ENCODE assay signal across 29 mouse cellular contexts in the genomic region with DNA sequence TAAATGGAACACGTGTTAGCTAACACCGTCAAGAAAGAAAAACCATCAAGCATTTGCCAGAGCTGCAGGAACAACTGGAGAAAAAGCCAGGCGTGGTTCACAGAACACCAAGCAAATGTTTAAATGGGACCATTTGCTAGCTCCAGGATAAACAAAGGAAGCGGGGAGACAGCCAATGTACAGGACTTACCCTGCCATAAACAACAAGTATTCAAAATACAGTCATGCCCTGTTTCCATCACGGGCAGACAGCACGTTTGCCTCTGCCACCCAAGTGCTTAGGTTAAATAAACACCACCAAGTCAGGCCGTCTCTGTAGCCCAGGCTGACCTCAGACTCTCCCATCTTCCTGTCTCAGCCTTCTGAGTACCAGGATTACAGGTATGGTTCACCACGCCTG. TPM values are rescaled to one million over a fixed set of nuclear protein-coding genes. Genes with fewer than 3 reads are reported as not detected.
DNase-seq lines count a peak whose midpoint lies in the region; ATAC-seq and TF ChIP-seq lines count a peak whose summit lies in the region.
"Had no signal": no experiment of that assay in that cellular context is flagged by ENCODE, and none has a peak within 500 bp of the region (broad histone marks: within the 10 kb centered on the region; RNA-seq: fewer than 3 reads in every experiment).

No protein-coding gene starts in this region.

- 48% methylated on average over 8 of the region's 8 CpGs for WGBS in kidney, adult 2 months
- 24% methylated on average over 8 of the region's 8 CpGs for WGBS in large intestine, adult 2 months
- WGBS in lung, embryonic 14.5 days = 35% methylated on average over 8 of the region's 8 CpGs
- WGBS in hindbrain, embryonic 16.5 days = 78% methylated on average over 8 of the region's 8 CpGs

- ATAC-seq in lung, embryonic 14.5 days (ENCODE audit: insufficient read depth) = no peak
- ATAC-seq in hindbrain, embryonic 16.5 days = no peak
- ATAC-seq: activated CD4-positive, CD25-positive, alpha-beta regulatory T cell, adult 4 months; forebrain, embryonic 14.5 days; midbrain, embryonic 15.5 days had no signal

- no peak overlapping the region for H3K4me3 ChIP-seq in kidney, adult 2 months (ENCODE audit: insufficient read depth, low read depth, low read length)
- no peak overlapping the region for H3K4me3 ChIP-seq in lung, embryonic 14.5 days (ENCODE audit: low read depth, low read length)
- H3K4me3 ChIP-seq in hindbrain, embryonic 16.5 days (ENCODE audit: low read length) = no peak overlapping the region
- H3K4me3 ChIP-seq: embryonic facial prominence, embryonic 12.5 days; heart, adult 2 months; hindbrain, embryonic 12.5 days; kidney, embryonic 15.5 days; midbrain, embryonic 15.5 days; neural tube, embryonic 15.5 days had no signal

- TF ChIP-seq CTCF in kidney, adult 2 months (conservative IDR thresholded peaks at IDR 0.05; ENCODE audit: insufficient read depth, insufficient read length, low read depth, low read length) = no peak
- no peak for TF ChIP-seq CTCF in lung, embryonic 14.5 days (IDR thresholded peaks at IDR 0.05; ENCODE audit: low read depth)

- H3K4me1 ChIP-seq in kidney, adult 2 months (ENCODE audit: control insufficient read depth, insufficient read depth, low read length) = no peaks in the 10 kb centered on the region
- H3K4me1 ChIP-seq in lung, embryonic 14.5 days (ENCODE audit: insufficient read depth) = no peaks in the 10 kb centered on the region
- no peaks in the 10 kb centered on the region; the same call in 1 of the 2 replicates for H3K4me1 ChIP-seq in hindbrain, embryonic 16.5 days (ENCODE audit: control insufficient read depth, insufficient read depth, low read depth, low read length)
- H3K4me1 ChIP-seq: hindbrain, embryonic 12.5 days; kidney, embryonic 15.5 days had no signal

- no peak for TF ChIP-seq POLR2A in kidney, adult 2 months (IDR thresholded peaks at IDR 0.05; ENCODE audit: low read depth, low read length)

- no peaks in the 10 kb centered on the region for H3K9me3 ChIP-seq in lung, embryonic 14.5 days (ENCODE audit: low read depth, low read length)
- H3K9me3 ChIP-seq in hindbrain, embryonic 16.5 days (ENCODE audit: control insufficient read depth, low read length) = no peaks in the 10 kb centered on the region
- H3K9me3 ChIP-seq: embryonic facial prominence, embryonic 12.5 days; hindbrain, embryonic 12.5 days; kidney, embryonic 15.5 days; midbrain, embryonic 15.5 days; neural tube, embryonic 15.5 days had no signal

- no peak overlapping the region for H3K9ac ChIP-seq in lung, embryonic 14.5 days
- H3K9ac ChIP-seq in hindbrain, embryonic 16.5 days (ENCODE audit: low read depth, low read length) = no peak overlapping the region
- H3K9ac ChIP-seq: embryonic facial prominence, embryonic 12.5 days; hindbrain, embryonic 12.5 days; kidney, embryonic 15.5 days; liver, embryonic 14.5 days; midbrain, embryonic 15.5 days; neural tube, embryonic 15.5 days had no signal

- no peak overlapping the region for H3K4me2 ChIP-seq in lung, embryonic 14.5 days
- no peak overlapping the region for H3K4me2 ChIP-seq in hindbrain, embryonic 16.5 days (ENCODE audit: low read length)
- H3K4me2 ChIP-seq: embryonic facial prominence, embryonic 12.5 days; hindbrain, embryonic 12.5 days; kidney, embryonic 15.5 days; midbrain, embryonic 15.5 days; neural tube, embryonic 15.5 days had no signal

- DNase-seq in kidney, adult 2 months = peak; percentile 9
- no peak for DNase-seq in kidney, postnatal 4 days
- DNase-seq in large intestine, adult 2 months (ENCODE audit: low read depth, low spot score) = peak; percentile 21
- DNase-seq in lung, embryonic 14.5 days = peak; percentile 32
- DNase-seq in lung, postnatal 25 days (ENCODE audit: low spot score) = peak; percentile 65
- DNase-seq in cerebellum, postnatal 10 days = no peak
- DNase-seq: adrenal gland, adult 2 months; adrenal gland, postnatal 36 days; B cell, adult 2 months; cerebellum, adult 18-20 months; cerebellum, postnatal 36 days; gastrocnemius, postnatal 25 days; heart, adult 2 months; kidney, adult 11 months; kidney, postnatal 25 days; liver; retina, postnatal 1 day; right cerebral cortex, postnatal 14 days; thymus, postnatal 36 days had no signal

- no peak overlapping the region for H3K27ac ChIP-seq in kidney, adult 2 months (ENCODE audit: insufficient read depth, low read depth, low read length)
- H3K27ac ChIP-seq in lung, embryonic 14.5 days (ENCODE audit: low read depth) = no peak overlapping the region
- no peak overlapping the region for H3K27ac ChIP-seq in hindbrain, embryonic 16.5 days (ENCODE audit: low read depth, low read length)
- H3K27ac ChIP-seq: embryonic facial prominence, embryonic 12.5 days; heart, adult 2 months; hindbrain, embryonic 12.5 days; kidney, embryonic 15.5 days; liver, embryonic 14.5 days; macrophage; midbrain, embryonic 15.5 days; neural tube, embryonic 15.5 days had no signal

- no peaks in the 10 kb centered on the region for H3K27me3 ChIP-seq in kidney, adult 2 months (replicated peaks; ENCODE audit: control insufficient read depth, insufficient read depth, low read length)
- H3K27me3 ChIP-seq in lung, embryonic 14.5 days (ENCODE audit: insufficient read depth, low read length) = no peaks in the 10 kb centered on the region
- no peaks in the 10 kb centered on the region for H3K27me3 ChIP-seq in hindbrain, embryonic 16.5 days (replicated peaks; ENCODE audit: control insufficient read depth, insufficient read depth, low read length)
- H3K27me3 ChIP-seq: embryonic facial prominence, embryonic 12.5 days; hindbrain, embryonic 12.5 days; kidney, embryonic 15.5 days; midbrain, embryonic 15.5 days; neural tube, embryonic 15.5 days had no signal

- H3K36me3 ChIP-seq in kidney, adult 2 months (ENCODE audit: control insufficient read depth, insufficient read depth, low read length) = no peaks in the 10 kb centered on the region
- no peaks in the 10 kb centered on the region for H3K36me3 ChIP-seq in lung, embryonic 14.5 days (ENCODE audit: insufficient read depth)
- no peaks in the 10 kb centered on the region for H3K36me3 ChIP-seq in hindbrain, embryonic 16.5 days (ENCODE audit: control insufficient read depth, insufficient read depth, low read length)
- H3K36me3 ChIP-seq: embryonic facial prominence, embryonic 12.5 days; hindbrain, embryonic 12.5 days; kidney, embryonic 15.5 days; midbrain, embryonic 15.5 days; neural tube, embryonic 15.5 days had no signal

RNA-seq across cellular contexts. Expression of a gene that starts 35.1 kb away (rescaled TPM):
- 0.69 and 1.1 TPM in 2 replicates for polyA plus RNA-seq in kidney, adult 2 months (2012; rRNA removed)
- polyA plus RNA-seq in large intestine, adult 2 months (2012; rRNA removed) = 6.3 and 7.5 TPM in 2 replicates
- polyA plus RNA-seq in lung, embryonic 14.5 days (2014; fragmentation: Nextera tagmentation; extraction: Ambion mirVana) = not detected in 2 replicates
- 15.1 and 18.6 TPM in 2 replicates for polyA plus RNA-seq in hindbrain, embryonic 16.5 days (2015; fragmentation: Nextera tagmentation; extraction: Ambion mirVana)
- polyA plus RNA-seq: activated CD4-positive, CD25-positive, alpha-beta regulatory T cell, adult 4 months had no signal

RNA-seq across cellular contexts. Expression of a gene that starts 50.3 kb away (rescaled TPM):
- polyA plus RNA-seq in kidney, adult 2 months (2012; rRNA removed) = 20.2 and 24.6 TPM in 2 replicates
- polyA plus RNA-seq in large intestine, adult 2 months (2012; rRNA removed) = 17.2 and 18.9 TPM in 2 replicates
- polyA plus RNA-seq in lung, embryonic 14.5 days (2014; fragmentation: Nextera tagmentation; extraction: Ambion mirVana) = 147 TPM in 2 replicates
- 80.2 and 91.9 TPM in 2 replicates for polyA plus RNA-seq in hindbrain, embryonic 16.5 days (2015; fragmentation: Nextera tagmentation; extraction: Ambion mirVana)

Comparison
In these comparisons a context has a peak if more than half of its experiments do, and no peak if none do; other contexts are left out.
1. DNase-seq: peak in kidney, adult 2 months (single experiment), large intestine, adult 2 months (single experiment), lung, embryonic 14.5 days (single experiment) and lung, postnatal 25 days (single experiment); none in kidney, postnatal 4 days (0 of 2) and cerebellum, postnatal 10 days (0 of 2).